Mouse (Mus musculus) megakaryocyte-erythroid progenitor cell, adult 5-6 weeks (primary cell): Measurements from ENCODE around the gene Slc27a1. TPM values are rescaled to one million over a fixed set of nuclear protein-coding genes. Genes with fewer than 3 reads are reported as not detected.

Experiments
- total RNA-seq, 2 experiments: library from RNA; stranded (forward) in 1 of 2; stranded (reverse) in 1 of 2; fragments of 200-1000, 215-1000 nt in 1 of 2; fragments of >200 nt in 1 of 2; fragmentation: Nextera tagmentation in 1 of 2; gene quantifications; 2 replicates each; pipeline ENCODE4 v1.2.3; 2014 to 2017

Slc27a1 gene
- total RNA-seq, 2 experiments from 2014 or later, result 3.1 to 6.3 TPM

Other genes starting within 250 kb of the Slc27a1 start
- 147 and 161 TPM in 2 replicates for gene Use1, start 202.0 kb upstream of the Slc27a1 start, total RNA-seq (2014; fragmentation: Nextera tagmentation)
- gene Use1, start 202.0 kb upstream of the Slc27a1 start, total RNA-seq (2017), result 129 and 139 TPM in 2 replicates
- gene Ocel1, start 197.6 kb upstream of the Slc27a1 start, total RNA-seq (2014; fragmentation: Nextera tagmentation), result 6.4 and 7.4 TPM in 2 replicates
- 8.1 and 13.8 TPM in 2 replicates for gene Ocel1, start 197.6 kb upstream of the Slc27a1 start, total RNA-seq (2017)
- 1.4 and 3.2 TPM in 2 replicates for gene Nr2f6, start 186.9 kb upstream of the Slc27a1 start, total RNA-seq (2014; fragmentation: Nextera tagmentation)
- gene Nr2f6, start 186.9 kb upstream of the Slc27a1 start, total RNA-seq (2017), result 1.7 TPM in 1 of 2 replicates, not detected in the other
- not detected in 2 replicates for gene Ushbp1, start 173.1 kb upstream of the Slc27a1 start, total RNA-seq (2014; fragmentation: Nextera tagmentation)
- not detected in 2 replicates for gene Ushbp1, start 173.1 kb upstream of the Slc27a1 start, total RNA-seq (2017)
- gene Babam1, start 172.0 kb upstream of the Slc27a1 start, total RNA-seq (2014; fragmentation: Nextera tagmentation), result 107 and 130 TPM in 2 replicates
- gene Babam1, start 172.0 kb upstream of the Slc27a1 start, total RNA-seq (2017), result 73.7 and 90.2 TPM in 2 replicates
- 42.2 and 46.2 TPM in 2 replicates for gene Ankle1, start 162.9 kb upstream of the Slc27a1 start, total RNA-seq (2014; fragmentation: Nextera tagmentation)
- gene Ankle1, start 162.9 kb upstream of the Slc27a1 start, total RNA-seq (2017), result 13.3 and 23.5 TPM in 2 replicates
- 5.3 and 7.1 TPM in 2 replicates for gene Abhd8, start 105.2 kb upstream of the Slc27a1 start, total RNA-seq (2014; fragmentation: Nextera tagmentation)
- 4.7 and 6.3 TPM in 2 replicates for gene Abhd8, start 105.2 kb upstream of the Slc27a1 start, total RNA-seq (2017)
- 82.3 and 120 TPM in 2 replicates for gene Mrpl34, start 103.9 kb upstream of the Slc27a1 start, total RNA-seq (2014; fragmentation: Nextera tagmentation)
- gene Mrpl34, start 103.9 kb upstream of the Slc27a1 start, total RNA-seq (2017), result 46.7 and 63.4 TPM in 2 replicates
- gene Dda1, start 99.7 kb upstream of the Slc27a1 start, total RNA-seq (2014; fragmentation: Nextera tagmentation), result 31.4 and 47.5 TPM in 2 replicates
- 13.3 and 19.6 TPM in 2 replicates for gene Dda1, start 99.7 kb upstream of the Slc27a1 start, total RNA-seq (2017)
- 2.4 and 4.5 TPM in 2 replicates for gene Ano8, start 82.9 kb upstream of the Slc27a1 start, total RNA-seq (2014; fragmentation: Nextera tagmentation)
- gene Ano8, start 82.9 kb upstream of the Slc27a1 start, total RNA-seq (2017), result 2.3 and 3.4 TPM in 2 replicates
- 15.1 and 20.3 TPM in 2 replicates for gene Gtpbp3, start 80.8 kb upstream of the Slc27a1 start, total RNA-seq (2014; fragmentation: Nextera tagmentation)
- 18.7 and 32.1 TPM in 2 replicates for gene Gtpbp3, start 80.8 kb upstream of the Slc27a1 start, total RNA-seq (2017)
- gene Plvap, start 57.1 kb upstream of the Slc27a1 start, total RNA-seq (2014; fragmentation: Nextera tagmentation), result 7.2 and 8.9 TPM in 2 replicates
- 6.9 and 9.3 TPM in 2 replicates for gene Plvap, start 57.1 kb upstream of the Slc27a1 start, total RNA-seq (2017)
- not detected in 2 replicates for gene Ccdc194, start 43.2 kb upstream of the Slc27a1 start, total RNA-seq (2014; fragmentation: Nextera tagmentation)
- gene Ccdc194, start 43.2 kb upstream of the Slc27a1 start, total RNA-seq (2017), result not detected in 2 replicates
- 31.1 and 46.7 TPM in 2 replicates for gene Bst2, start 31.4 kb upstream of the Slc27a1 start, total RNA-seq (2014; fragmentation: Nextera tagmentation)
- 34.9 and 90.9 TPM in 2 replicates for gene Bst2, start 31.4 kb upstream of the Slc27a1 start, total RNA-seq (2017)
- 19.9 and 24.4 TPM in 2 replicates for gene Mvb12a, start 26.0 kb upstream of the Slc27a1 start, total RNA-seq (2014; fragmentation: Nextera tagmentation)
- 23.9 and 31.7 TPM in 2 replicates for gene Mvb12a, start 26.0 kb upstream of the Slc27a1 start, total RNA-seq (2017)
- gene Tmem221, start 10.0 kb upstream of the Slc27a1 start, total RNA-seq (2014; fragmentation: Nextera tagmentation), result not detected in 2 replicates
- not detected in 2 replicates for gene Tmem221, start 10.0 kb upstream of the Slc27a1 start, total RNA-seq (2017)
- gene Nxnl1, start 2.3 kb upstream of the Slc27a1 start, total RNA-seq (2014; fragmentation: Nextera tagmentation), result not detected in 2 replicates
- not detected in 2 replicates for gene Nxnl1, start 2.3 kb upstream of the Slc27a1 start, total RNA-seq (2017)
- 104 and 132 TPM in 2 replicates for gene Pgls, start 23.3 kb downstream of the Slc27a1 start, total RNA-seq (2014; fragmentation: Nextera tagmentation)
- gene Pgls, start 23.3 kb downstream of the Slc27a1 start, total RNA-seq (2017), result 76.2 and 80.7 TPM in 2 replicates
- 15.9 and 42.5 TPM in 2 replicates for gene Fam129c, start 28.8 kb downstream of the Slc27a1 start, total RNA-seq (2014; fragmentation: Nextera tagmentation)
- 0.14 and 15.0 TPM in 2 replicates for gene Fam129c, start 28.8 kb downstream of the Slc27a1 start, total RNA-seq (2017)
- gene Colgalt1, start 42.1 kb downstream of the Slc27a1 start, total RNA-seq (2014; fragmentation: Nextera tagmentation), result 55.8 and 58.0 TPM in 2 replicates
- gene Colgalt1, start 42.1 kb downstream of the Slc27a1 start, total RNA-seq (2017), result 40.1 and 44.4 TPM in 2 replicates
- 0.26 and 0.64 TPM in 2 replicates for gene Unc13a, start 102.9 kb downstream of the Slc27a1 start, total RNA-seq (2014; fragmentation: Nextera tagmentation)
- 0.27 TPM in 1 of 2 replicates, not detected in the other for gene Unc13a, start 102.9 kb downstream of the Slc27a1 start, total RNA-seq (2017)
- 5.2 and 10.4 TPM in 2 replicates for gene Jak3, start 107.4 kb downstream of the Slc27a1 start, total RNA-seq (2014; fragmentation: Nextera tagmentation)
- gene Jak3, start 107.4 kb downstream of the Slc27a1 start, total RNA-seq (2017), result 1.8 and 4.5 TPM in 2 replicates
- gene Insl3, start 120.3 kb downstream of the Slc27a1 start, total RNA-seq (2014; fragmentation: Nextera tagmentation), result 6.4 and 17.6 TPM in 2 replicates
- gene Insl3, start 120.3 kb downstream of the Slc27a1 start, total RNA-seq (2017), result 0.88 and 4.8 TPM in 2 replicates
- gene B3gnt3, start 132.9 kb downstream of the Slc27a1 start, total RNA-seq (2014; fragmentation: Nextera tagmentation), result 0.42 and 0.79 TPM in 2 replicates
- gene B3gnt3, start 132.9 kb downstream of the Slc27a1 start, total RNA-seq (2017), result 0.30 and 0.99 TPM in 2 replicates
- gene Fcho1, start 156.8 kb downstream of the Slc27a1 start, total RNA-seq (2014; fragmentation: Nextera tagmentation), result 183 and 235 TPM in 2 replicates
- gene Fcho1, start 156.8 kb downstream of the Slc27a1 start, total RNA-seq (2017), result 68.1 and 88.4 TPM in 2 replicates